Mouse (Mus musculus) hindbrain, embryonic 14.5 days (tissue): ENCODE results near the gene Ugt2a1. TPM values are rescaled to one million over a fixed set of nuclear protein-coding genes. Genes with fewer than 3 reads are reported as not detected.
A peak's percentile ranks its signal among the peaks of the same experiment; 100 is the strongest.
"Not testable (repeated sequence)": the region's sequence is repeated elsewhere in the genome, so short reads cannot be mapped to it uniquely, and the experiment has no call there.

Experiments used
- ATAC-seq: fragments of 200-750 bp; cut with Nextera tagmentation; 2 replicates; pipeline ENCODE4 v1.8.0; 2017; ENCODE audit warnings: moderate number of reproducible peaks, mild to moderate bottlenecking, moderate TSS enrichment, moderate library complexity; ENCODE audit not compliant: low FRiP score
- DNase-seq: peaks from one replicate; pipeline ENCODE4 v3.0.0-alpha.2; 2015; ENCODE audit warnings: low spot score
- H3K27ac ChIP-seq: fragments of 300-500 bp; sonication (generic); 2 replicates; pipeline ENCODE4 v1.5.1; 2014; ENCODE audit warnings: mild to moderate bottlenecking, moderate library complexity
- H3K27me3 ChIP-seq: fragments of 300-500 bp; sonication (generic); 2 replicates; pipeline ENCODE4 v1.6.1; 2014; ENCODE audit warnings: mild to moderate bottlenecking, low read length, mixed read lengths; ENCODE audit not compliant: control insufficient read depth, insufficient read depth
- H3K36me3 ChIP-seq: fragments of 300-500 bp; sonication (generic); replicated peaks from 2 replicates; pipeline ENCODE4 v1.6.1; 2014; ENCODE audit not compliant: control insufficient read depth, insufficient read depth
- H3K4me1 ChIP-seq: fragments of 300-500 bp; sonication (generic); replicated peaks from 2 replicates; pipeline ENCODE4 v1.6.1; 2014; ENCODE audit warnings: antibody characterized with exemption, low read length, mixed read lengths; ENCODE audit not compliant: control insufficient read depth, insufficient read depth
- H3K4me2 ChIP-seq: fragments of 300-500 bp; sonication (generic); replicated peaks from 2 replicates; pipeline ENCODE4 v1.6.1; 2014; ENCODE audit warnings: mild to moderate bottlenecking, moderate library complexity
- H3K4me3 ChIP-seq: fragments of 300-500 bp; sonication (generic); replicated peaks from 2 replicates; pipeline ENCODE4 v1.5.1; 2014; ENCODE audit warnings: mild to moderate bottlenecking, low read length
- H3K9ac ChIP-seq: fragments of 300-500 bp; sonication (generic); 2 replicates; pipeline ENCODE4 v1.6.1; 2014
- H3K9me3 ChIP-seq: fragments of 300-500 bp; sonication (generic); 2 replicates; pipeline ENCODE4 v1.6.1; 2016; ENCODE audit warnings: low read length; ENCODE audit not compliant: control insufficient read depth
- WGBS: fragments of 180-500 bp; shearing (Covaris S2); extraction: QIAGEN DNeasy Blood & Tissue Kit; methylation state at CpG from one replicate; pipeline ENCODE4 v1.1.7; 2014; 5-methylcytosine and 5-hydroxymethylcytosine counted together
- polyA plus RNA-seq: library from polyadenylated mRNA; unstranded; fragments of >200 nt; fragmentation: Nextera tagmentation; extraction: Ambion mirVana; gene quantifications from 2 replicates; pipeline ENCODE4 v1.2.1, GENCODE M21; 2014

Ugt2a1 gene
- polyA plus RNA-seq, 1 experiment from 2014 or later, result not detected

DNA sequence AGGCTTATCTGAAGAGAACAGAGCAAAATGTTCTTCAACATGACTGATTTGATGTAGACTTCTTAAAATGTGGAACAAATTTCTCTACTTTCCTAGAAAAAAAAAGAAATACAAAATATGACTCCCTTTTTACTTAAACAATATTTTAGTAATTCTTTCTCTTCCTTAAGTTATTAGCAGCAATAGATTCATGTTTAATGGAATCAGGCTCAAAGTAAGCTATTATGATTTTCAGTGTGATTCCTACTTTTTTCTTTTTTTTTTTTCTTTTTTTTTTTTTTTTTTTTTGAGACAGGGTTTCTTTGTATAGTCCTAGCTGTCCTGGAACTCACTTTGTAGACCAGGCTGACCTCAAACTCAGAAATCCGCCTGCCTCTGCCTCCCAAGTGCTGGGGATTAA is 4.0 kb downstream of the Ugt2a1 start, which contains the start of gene Gm43638:
Gm43638 (minus strand) TSS at position 101 of the 400 bp plus-strand sequence.
- H3K9me3 ChIP-seq, H3K27ac ChIP-seq, H3K36me3 ChIP-seq, H3K27me3 ChIP-seq, DNase-seq, H3K4me1 ChIP-seq, H3K9ac ChIP-seq, ATAC-seq, H3K4me3 ChIP-seq, H3K4me2 ChIP-seq: not testable (repeated sequence)
- 93% methylated on average over 1 of the region's 1 CpGs for WGBS

- DNase-seq (no peak), ATAC-seq (no peak)
- Histone ChIP-seq H3K27me3 (no peaks in the 10 kb centered on the region), H3K4me2 (no peak within 1 kb of the TSS), H3K9ac (no peak within 1 kb of the TSS), H3K4me3 (no peak within 1 kb of the TSS), H3K9me3 (no peaks in the 10 kb centered on the region), H3K36me3 (no peaks in the 10 kb centered on the region), H3K4me1 (no peaks in the 10 kb centered on the region), H3K27ac (no peak within 1 kb of the TSS)
- WGBS, result 84% methylated on average over 5 of the region's 5 CpGs
These were observed 8.5 kb downstream of the Ugt2a1 start, which contains the start of gene Ugt2a2 for GRCm38 (mm10) chr5:87482160-87482559. Ugt2a2 (minus strand) TSS chr5:87482260.

GRCm38 (mm10) chr5:87458810-87459209 is 31.9 kb downstream of the Ugt2a1 start:
- no peaks in the 10 kb centered on the region for H3K27me3 ChIP-seq
- no peak overlapping the region for H3K4me2 ChIP-seq
- H3K9ac ChIP-seq, result no peak overlapping the region
- no peak overlapping the region for H3K27ac ChIP-seq
- no peaks in the 10 kb centered on the region for H3K4me1 ChIP-seq
- DNase-seq (no peak), ATAC-seq (no peak)
- H3K4me3 ChIP-seq, result no peak overlapping the region
- H3K36me3 ChIP-seq, result no peaks in the 10 kb centered on the region
- H3K9me3 ChIP-seq, result no peaks in the 10 kb centered on the region
- WGBS, result 36% methylated on average over 1 of the region's 1 CpGs

GRCm38 (mm10) chr5:87457701-87458100 is 33.0 kb downstream of the Ugt2a1 start:
- Histone ChIP-seq H3K36me3 (no peaks in the 10 kb centered on the region), H3K9ac (no peak overlapping the region), H3K4me1 (no peaks in the 10 kb centered on the region), H3K27ac (no peak overlapping the region), H3K9me3 (no peaks in the 10 kb centered on the region), H3K27me3 (no peaks in the 10 kb centered on the region), H3K4me2 (no peak overlapping the region), H3K4me3 (no peak overlapping the region)
- ATAC-seq (no peak), DNase-seq (no peak)

- H3K27ac ChIP-seq, result no peak overlapping the region
- H3K4me2 ChIP-seq, result no peak overlapping the region
- DNase-seq (no peak), ATAC-seq (no peak)
- H3K27me3 ChIP-seq, result no peaks in the 10 kb centered on the region
- 93% methylated on average over 3 of the region's 3 CpGs for WGBS
- H3K9ac ChIP-seq, result no peak overlapping the region
- no peaks in the 10 kb centered on the region for H3K9me3 ChIP-seq
- H3K4me3 ChIP-seq, result no peak overlapping the region
- H3K36me3 ChIP-seq, result no peaks in the 10 kb centered on the region
- H3K4me1 ChIP-seq, result no peaks in the 10 kb centered on the region
These were observed 34.3 kb downstream of the Ugt2a1 start for GRCm38 (mm10) chr5:87456216-87456850.

GRCm38 (mm10) chr5:87455519-87455918 is 35.2 kb downstream of the Ugt2a1 start:
- Histone ChIP-seq H3K9ac (no peak overlapping the region), H3K27ac (no peak overlapping the region), H3K4me2 (no peak overlapping the region), H3K9me3 (no peaks in the 10 kb centered on the region), H3K36me3 (no peaks in the 10 kb centered on the region), H3K4me3 (no peak overlapping the region), H3K4me1 (no peaks in the 10 kb centered on the region), H3K27me3 (no peaks in the 10 kb centered on the region)
- ATAC-seq (no peak), DNase-seq (no peak)

DNA sequence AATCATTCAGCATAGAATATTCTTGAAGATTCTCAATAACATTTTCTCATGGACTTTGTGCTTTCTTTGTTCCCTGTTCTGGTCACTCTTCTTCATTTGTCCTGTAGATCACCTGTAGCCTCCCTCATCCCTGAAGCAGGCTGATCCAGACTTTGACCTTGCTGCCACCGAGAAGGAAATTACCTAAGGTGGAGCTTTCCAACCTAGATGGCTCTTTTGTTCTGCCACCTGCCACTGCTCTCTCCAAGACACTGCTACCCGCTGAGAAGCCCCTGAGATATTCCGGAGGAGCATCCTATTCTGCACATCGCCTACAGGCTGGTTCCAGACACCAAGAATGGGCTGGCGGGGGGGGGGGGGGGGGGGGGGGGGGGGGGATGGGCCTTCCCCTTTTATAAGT is 38.2 kb downstream of the Ugt2a1 start:
- 81% methylated on average over 4 of the region's 5 CpGs for WGBS
- not testable (repeated sequence) for H3K27me3 ChIP-seq, H3K4me2 ChIP-seq, H3K4me3 ChIP-seq, H3K36me3 ChIP-seq, ATAC-seq, H3K9ac ChIP-seq, H3K9me3 ChIP-seq, H3K4me1 ChIP-seq, H3K27ac ChIP-seq, DNase-seq

DNA sequence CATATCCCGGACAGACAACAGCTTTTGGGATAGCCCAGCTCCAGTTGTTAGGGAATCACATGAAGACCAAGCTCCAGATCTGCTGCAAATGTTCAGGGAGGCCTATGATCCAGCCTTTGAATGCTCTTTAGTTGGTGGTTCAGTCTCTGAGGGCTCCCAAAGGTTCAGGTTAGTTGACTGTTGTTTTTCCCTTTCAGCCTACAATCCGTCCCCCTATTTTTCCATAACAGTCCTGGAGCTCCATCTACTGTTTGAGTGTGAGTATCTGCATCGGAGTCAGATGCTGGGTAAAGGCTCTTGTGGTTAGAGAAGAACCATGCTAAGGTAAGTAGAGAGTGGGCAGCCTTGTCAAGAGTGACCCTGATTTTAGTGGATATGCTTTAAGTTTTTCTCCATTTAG is 54.4 kb downstream of the Ugt2a1 start:
- Histone ChIP-seq H3K9me3 (no peaks in the 10 kb centered on the region), H3K4me2 (no peak overlapping the region), H3K36me3 (no peaks in the 10 kb centered on the region), H3K4me1 (no peaks in the 10 kb centered on the region), H3K27me3 (no peaks in the 10 kb centered on the region), H3K9ac (no peak overlapping the region), H3K4me3 (no peak overlapping the region), H3K27ac (no peak overlapping the region)
- ATAC-seq (no peak), DNase-seq (peak; percentile 55)
- 43% methylated on average over 3 of the region's 3 CpGs for WGBS

DNA sequence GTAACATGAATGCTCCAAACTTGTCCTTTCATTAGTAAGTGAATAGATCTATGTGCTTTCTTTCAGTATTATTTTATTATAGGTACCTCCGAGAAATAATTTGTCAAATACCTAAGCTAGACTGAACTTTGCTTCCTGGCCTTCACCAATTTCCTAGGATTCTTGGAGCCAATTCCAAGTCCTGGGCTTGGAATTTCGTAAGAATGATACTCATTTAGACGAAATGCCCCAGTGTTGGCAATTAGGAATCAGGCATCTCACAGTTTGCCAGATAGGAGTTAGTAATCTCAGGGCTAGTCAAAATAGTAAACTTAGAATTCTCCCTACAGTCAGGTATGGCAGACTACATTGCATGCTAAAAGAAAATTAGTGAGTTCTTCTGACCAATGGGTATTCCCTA is 65.0 kb downstream of the Ugt2a1 start:
- Histone ChIP-seq H3K27ac (no peak overlapping the region), H3K27me3 (no peaks in the 10 kb centered on the region), H3K4me2 (no peak overlapping the region), H3K4me1 (no peaks in the 10 kb centered on the region), H3K9ac (no peak overlapping the region), H3K36me3 (no peaks in the 10 kb centered on the region), H3K9me3 (no peaks in the 10 kb centered on the region), H3K4me3 (no peak overlapping the region)
- WGBS, result 89% methylated on average over 3 of the region's 3 CpGs
- no peak for DNase-seq
- ATAC-seq, result no peak

DNA sequence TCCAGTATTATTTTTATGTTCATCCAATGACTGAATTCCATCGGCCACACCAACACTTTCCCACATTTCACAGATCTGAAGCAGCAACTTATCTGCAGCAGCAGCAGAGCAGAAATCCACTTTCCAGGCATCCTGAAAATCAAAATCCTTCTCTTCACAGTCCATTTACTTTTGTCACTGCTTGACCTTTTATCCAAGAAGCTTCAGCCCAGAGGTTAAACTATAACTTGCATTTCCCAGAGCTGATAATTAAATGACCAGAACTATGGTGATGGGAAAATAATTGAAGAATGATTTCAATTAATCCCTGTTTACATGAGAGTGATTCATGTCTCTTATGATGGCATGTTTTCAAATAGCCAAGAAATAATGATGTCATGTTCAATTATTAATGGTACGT is 66.6 kb downstream of the Ugt2a1 start, which contains the start of gene Ugt2b38:
Ugt2b38 (minus strand) TSS at position 163 of the 400 bp plus-strand sequence.
- not testable (repeated sequence) for H3K27ac ChIP-seq, H3K9ac ChIP-seq, H3K36me3 ChIP-seq, DNase-seq, H3K4me1 ChIP-seq, H3K4me2 ChIP-seq, H3K9me3 ChIP-seq, ATAC-seq, H3K4me3 ChIP-seq, H3K27me3 ChIP-seq
- WGBS, result 96% methylated on average over 1 of the region's 2 CpGs
